Mouse (Mus musculus) MEL (cell line): Measurements from ENCODE around the gene B3gat1.

Source experiments
- CHD2 ChIP-seq: IDR thresholded peaks from 2 replicates; pipeline ENCODE4 v1.6.1; 2011; ENCODE audit warnings: low read length, improper control_type of control experiment
- CTCF ChIP-seq, 3 experiments: IDR thresholded peaks in 2 of 3; conservative IDR thresholded peaks in 1 of 3; 2 replicates each; pipeline ENCODE4 v1.5.1; 2011 to 2012; ENCODE audit warnings: low read length in 3 of 3, low read depth in 2 of 3, mild to moderate bottlenecking in 2 of 3, improper control_type of control experiment in 1 of 3, inconsistent platforms in 1 of 3, mixed read lengths in 1 of 3, moderate library complexity in 1 of 3; ENCODE audit not compliant: control insufficient read depth in 1 of 3, insufficient read depth in 1 of 3, poor library complexity in 1 of 3, severe bottlenecking in 1 of 3
- ETS1 ChIP-seq: IDR thresholded peaks from 2 replicates; pipeline ENCODE4 v1.6.1; 2012; ENCODE audit warnings: low read depth, mild to moderate bottlenecking, inconsistent platforms, low read length, improper control_type of control experiment, moderate library complexity
- POLR2A ChIP-seq, 2 experiments: IDR thresholded peaks; 2 replicates each; pipeline ENCODE4 v1.6.1; 2011 to 2012; ENCODE audit warnings: low read length in 2 of 2, mild to moderate bottlenecking in 2 of 2, control low read depth in 1 of 2, improper control_type of control experiment in 1 of 2, low read depth in 1 of 2, moderate library complexity in 1 of 2; ENCODE audit not compliant: control insufficient read depth in 1 of 2, insufficient read depth in 1 of 2, poor library complexity in 1 of 2
- TAL1 ChIP-seq: IDR thresholded peaks from 2 replicates; pipeline ENCODE4 v1.6.1; 2012; ENCODE audit warnings: mild to moderate bottlenecking, inconsistent platforms, low read length, moderate library complexity, mixed read lengths

DNA sequence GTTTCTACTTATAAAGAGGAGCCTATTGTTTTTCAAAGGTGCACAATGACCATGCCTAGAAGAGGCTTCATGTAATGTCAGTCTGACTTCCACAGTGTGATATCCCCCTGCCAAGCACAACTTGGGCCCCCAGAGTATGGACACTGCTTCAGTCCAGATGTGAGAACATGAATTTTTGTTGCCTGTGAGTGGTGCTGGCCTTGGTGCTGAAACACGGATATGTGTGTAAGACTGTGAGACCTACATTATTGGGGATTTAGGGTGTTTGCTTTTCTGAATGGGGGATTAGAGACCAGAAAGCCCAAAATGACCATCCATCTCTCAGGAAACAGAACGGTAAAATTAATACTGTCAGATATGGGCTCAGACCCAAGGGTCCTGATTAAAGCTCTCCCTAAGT lies 6.1 kb upstream of the B3gat1 start:
- TF ChIP-seq POLR2A (IDR thresholded peaks at IDR 0.05; ENCODE audit: control insufficient read depth in 1 of 2, insufficient read depth in 1 of 2, low read depth in 1 of 2, low read length in 2 of 2, poor library complexity in 1 of 2) (no peak), TAL1 (no peak), CTCF (IDR thresholded peaks at IDR 0.05 in 2 of 3, conservative IDR thresholded peaks at IDR 0.05 in 1 of 3; ENCODE audit: control insufficient read depth in 1 of 3, insufficient read depth in 1 of 3, low read depth in 2 of 3, low read length in 3 of 3, poor library complexity in 1 of 3, severe bottlenecking in 1 of 3) (no peak), ETS1 (no peak), CHD2 (no peak)
